Mouse (Mus musculus): Measurements from ENCODE around the gene Sec31b. TPM values are rescaled to one million over a fixed set of nuclear protein-coding genes. Genes with fewer than 3 reads are reported as not detected.

Gene Sec31b
- polyA plus RNA-seq, 1 experiment from 2014 or later = 0.38 TPM

Other genes with a start within 250 kb of the Sec31b start
- 0.09 TPM in 2 replicates for gene Scd4, start 212.8 kb downstream of the Sec31b start, polyA plus RNA-seq (2016; fragmentation: Nextera tagmentation; extraction: Ambion mirVana)
- gene Scd1, start 138.0 kb downstream of the Sec31b start, polyA plus RNA-seq (2016; fragmentation: Nextera tagmentation; extraction: Ambion mirVana) = 8.8 and 11.6 TPM in 2 replicates
- gene Wnt8b, start 52.4 kb downstream of the Sec31b start, polyA plus RNA-seq (2016; fragmentation: Nextera tagmentation; extraction: Ambion mirVana) = 0.36 and 0.45 TPM in 2 replicates
- gene Gm20538, start 7.0 kb upstream of the Sec31b start, polyA plus RNA-seq (2016; fragmentation: Nextera tagmentation; extraction: Ambion mirVana) = not detected in 2 replicates
- 465 and 500 TPM in 2 replicates for gene Ndufb8, start 9.6 kb upstream of the Sec31b start, polyA plus RNA-seq (2016; fragmentation: Nextera tagmentation; extraction: Ambion mirVana)
- 44.2 and 44.5 TPM in 2 replicates for gene Hif1an, start 17.0 kb upstream of the Sec31b start, polyA plus RNA-seq (2016; fragmentation: Nextera tagmentation; extraction: Ambion mirVana)
- 0.55 and 0.95 TPM in 2 replicates for gene Pax2, start 210.2 kb upstream of the Sec31b start, polyA plus RNA-seq (2016; fragmentation: Nextera tagmentation; extraction: Ambion mirVana)

All from embryonic facial prominence, embryonic 12.5 days (tissue).